Mouse (Mus musculus): Measurements from ENCODE around the gene Crls1.

DNA sequence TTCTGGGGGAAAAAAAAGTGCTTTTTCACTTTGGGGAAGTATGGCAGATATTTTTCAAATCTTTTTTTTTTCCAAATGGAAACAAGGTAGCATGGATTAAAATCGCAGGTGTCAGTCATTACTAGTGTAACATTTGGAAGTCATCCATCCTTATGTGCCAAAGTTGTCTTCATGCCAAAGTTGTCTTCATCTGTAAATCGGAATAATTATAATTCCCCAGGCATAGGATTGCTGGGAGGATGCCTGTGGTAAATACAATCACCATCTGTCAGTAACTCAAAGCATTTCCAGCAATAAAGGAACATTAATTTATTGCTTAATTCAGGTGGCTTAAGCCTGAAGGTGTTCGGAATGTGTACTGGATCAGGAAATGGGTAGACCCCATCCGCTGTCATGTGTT lies 5.4 kb upstream of the Crls1 start:
- TF ChIP-seq CTCF (IDR thresholded peaks at IDR 0.05; ENCODE audit: low read depth, low read length) (no peak), POLR2A (IDR thresholded peaks at IDR 0.05; ENCODE audit: extremely low read depth, insufficient read depth, low read length) (no peak)

All from liver, adult 2 months (tissue).